Mouse (Mus musculus) adrenal gland, postnatal 14 days (tissue): ENCODE results near the gene Frmd4a. TPM values are rescaled to one million over a fixed set of nuclear protein-coding genes. Genes with fewer than 3 reads are reported as not detected.

Experiments
- DNase-seq: peaks from one replicate; pipeline ENCODE4 v3.0.0; 2021; ENCODE audit warnings: mixed read lengths
- total RNA-seq: library from RNA; stranded (reverse); gene quantifications from 2 replicates; pipeline ENCODE4 v1.2.3, GENCODE M21; 2021

Gene Frmd4a
- total RNA-seq, 1 experiment from 2014 or later: 17.0 TPM

GRCm38 (mm10) chr2:4290475-4290874 lies 273.0 kb downstream of the Frmd4a start:
- DNase-seq: no peak

GRCm38 (mm10) chr2:4291100-4291499 lies 273.6 kb downstream of the Frmd4a start:
- no peak for DNase-seq

GRCm38 (mm10) chr2:4291671-4292070 lies 274.2 kb downstream of the Frmd4a start:
- no peak for DNase-seq

GRCm38 (mm10) chr2:4293726-4294125 lies 276.2 kb downstream of the Frmd4a start:
- DNase-seq: no peak

GRCm38 (mm10) chr2:4295641-4296040 lies 278.1 kb downstream of the Frmd4a start:
- DNase-seq: no peak

- DNase-seq: no peak
Observed at GRCm38 (mm10) chr2:4296881-4297280, 279.4 kb downstream of the Frmd4a start.

- peak; percentile 10 for DNase-seq
Observed at GRCm38 (mm10) chr2:4298325-4299215, 281.1 kb downstream of the Frmd4a start.

- DNase-seq: no peak
Observed at GRCm38 (mm10) chr2:4299593-4299992, 282.1 kb downstream of the Frmd4a start.

- peak; percentile 20 for DNase-seq
Observed at GRCm38 (mm10) chr2:4300383-4300811, 282.9 kb downstream of the Frmd4a start.

GRCm38 (mm10) chr2:4300816-4301215 lies 283.3 kb downstream of the Frmd4a start:
- DNase-seq: no peak

- no peak for DNase-seq
Observed at GRCm38 (mm10) chr2:4301256-4301655, 283.7 kb downstream of the Frmd4a start.

GRCm38 (mm10) chr2:4301692-4302091 lies 284.2 kb downstream of the Frmd4a start:
- DNase-seq: no peak

GRCm38 (mm10) chr2:4302119-4302518 lies 284.6 kb downstream of the Frmd4a start:
- no peak for DNase-seq

GRCm38 (mm10) chr2:4307076-4307475 lies 289.6 kb downstream of the Frmd4a start:
- DNase-seq: no peak

GRCm38 (mm10) chr2:4314545-4314944 lies 297.0 kb downstream of the Frmd4a start:
- no peak for DNase-seq

- DNase-seq: peak; percentile 15
Observed at GRCm38 (mm10) chr2:4316589-4316988, 299.1 kb downstream of the Frmd4a start.

- DNase-seq: peak; percentile 18
Observed at GRCm38 (mm10) chr2:4318134-4318533, 300.6 kb downstream of the Frmd4a start.

GRCm38 (mm10) chr2:4326241-4327010 lies 308.9 kb downstream of the Frmd4a start:
- DNase-seq: no peak

- no peak for DNase-seq
Observed at GRCm38 (mm10) chr2:4327011-4327340, 309.5 kb downstream of the Frmd4a start.

GRCm38 (mm10) chr2:4332441-4332840 lies 314.9 kb downstream of the Frmd4a start:
- DNase-seq: no peak

GRCm38 (mm10) chr2:4334201-4334600 lies 316.7 kb downstream of the Frmd4a start:
- DNase-seq: peak; percentile 61

- DNase-seq: no peak
Observed at GRCm38 (mm10) chr2:4334936-4335335, 317.4 kb downstream of the Frmd4a start.

GRCm38 (mm10) chr2:4335881-4336280 lies 318.4 kb downstream of the Frmd4a start:
- no peak for DNase-seq
